Mouse (Mus musculus): ENCODE data around the gene Rsu1. TPM values are rescaled to one million over a fixed set of nuclear protein-coding genes. Genes with fewer than 3 reads are reported as not detected.

Gene Rsu1
- polyA plus RNA-seq, 1 experiment, result 49.7 TPM

GRCm38 (mm10) chr2:13038772-13039171 is 232.4 kb downstream of the Rsu1 start:
- peak; percentile 34 for DNase-seq (ENCODE audit: low read depth)
- TF ChIP-seq CTCF (IDR thresholded peaks at IDR 0.05; ENCODE audit: borderline replicate concordance, extremely low read depth, insufficient read depth, insufficient read length), result no peak

Other genes starting within 250 kb of the Rsu1 start
- 0.35 and 0.55 TPM in 2 replicates for gene Cubn, start 220.4 kb upstream of the Rsu1 start, polyA plus RNA-seq (2012; rRNA removed)